Mouse (Mus musculus): ENCODE data around the gene Bpnt1.
A peak's percentile ranks its signal among the peaks of the same experiment; 100 is the strongest.

Gene Bpnt1

DNA sequence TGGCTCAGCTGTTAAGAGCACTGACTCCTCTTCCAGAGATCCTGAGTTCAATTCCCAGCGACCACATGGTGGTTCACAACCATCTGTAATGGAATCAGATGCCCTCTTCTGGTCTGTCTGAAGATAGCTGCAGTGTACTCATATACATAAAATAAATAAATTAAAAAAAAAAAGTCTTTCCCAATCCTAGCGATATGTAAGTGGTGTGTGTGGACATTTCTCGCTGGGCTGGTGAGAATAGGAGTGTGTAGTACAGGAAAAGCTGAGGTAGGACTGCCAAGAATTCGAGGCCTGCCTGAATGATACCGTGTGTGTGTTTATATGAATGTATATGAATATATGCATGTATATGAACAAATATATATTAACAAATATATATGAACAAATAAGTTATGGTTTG lies 585 bp upstream of the Bpnt1 start:
- DNase-seq: no peak

GRCm38 (mm10) chr1:185333651-185334050 lies 1.7 kb downstream of the Bpnt1 start:
- DNase-seq: no peak

- no peak for DNase-seq
Measured at GRCm38 (mm10) chr1:185334136-185334535, 2.2 kb downstream of the Bpnt1 start.

DNA sequence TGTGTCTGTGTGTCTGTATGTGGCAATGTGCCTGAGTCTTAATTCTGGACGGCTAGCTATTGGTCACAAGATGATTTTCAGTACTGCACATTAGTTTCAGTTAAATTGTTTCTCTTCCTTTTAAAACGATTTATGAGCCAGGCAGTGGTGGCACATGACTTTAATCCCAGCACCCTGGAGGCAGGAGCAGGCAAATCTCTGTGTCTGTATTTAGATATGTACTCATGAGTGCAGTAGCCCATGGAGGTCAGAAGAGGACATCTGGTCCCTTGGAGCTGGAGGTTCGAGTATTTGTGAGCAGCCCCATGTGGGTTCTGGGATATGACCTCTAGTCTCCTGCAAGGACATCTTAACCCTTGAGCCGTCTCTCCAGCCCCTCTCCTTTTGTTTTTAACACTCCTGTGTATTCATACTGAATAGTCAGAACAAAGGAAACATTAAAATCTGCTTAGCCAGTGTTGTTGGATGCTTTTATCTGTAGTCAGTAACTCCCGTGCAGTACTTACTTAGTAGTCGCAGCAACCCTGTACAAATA lies 3.3 kb downstream of the Bpnt1 start:
- no peak for DNase-seq

- no peak for DNase-seq
Measured at GRCm38 (mm10) chr1:185336535-185336934, 4.6 kb downstream of the Bpnt1 start.

DNA sequence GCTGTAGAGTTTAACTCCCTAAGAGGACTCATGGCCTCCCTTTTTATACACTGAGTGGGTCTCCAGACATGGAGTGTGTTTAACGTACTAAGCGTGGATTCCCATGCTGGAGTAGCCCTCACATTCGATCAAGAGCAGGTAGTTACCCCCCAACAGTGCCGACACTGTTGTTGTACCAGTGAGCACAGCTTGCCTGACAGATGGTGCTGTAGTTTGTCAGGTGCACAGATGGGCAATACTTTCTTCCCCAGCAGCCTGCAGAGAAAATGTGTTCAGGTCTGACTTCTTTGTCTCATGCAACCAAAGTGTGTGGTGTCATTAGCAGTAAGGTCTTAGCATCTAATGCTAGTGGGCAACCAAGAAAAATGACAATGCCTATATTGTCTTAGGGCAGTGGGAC lies 10.5 kb downstream of the Bpnt1 start:
- DNase-seq: no peak

- no peak for DNase-seq
Measured at GRCm38 (mm10) chr1:185343422-185343821, 11.5 kb downstream of the Bpnt1 start.

DNA sequence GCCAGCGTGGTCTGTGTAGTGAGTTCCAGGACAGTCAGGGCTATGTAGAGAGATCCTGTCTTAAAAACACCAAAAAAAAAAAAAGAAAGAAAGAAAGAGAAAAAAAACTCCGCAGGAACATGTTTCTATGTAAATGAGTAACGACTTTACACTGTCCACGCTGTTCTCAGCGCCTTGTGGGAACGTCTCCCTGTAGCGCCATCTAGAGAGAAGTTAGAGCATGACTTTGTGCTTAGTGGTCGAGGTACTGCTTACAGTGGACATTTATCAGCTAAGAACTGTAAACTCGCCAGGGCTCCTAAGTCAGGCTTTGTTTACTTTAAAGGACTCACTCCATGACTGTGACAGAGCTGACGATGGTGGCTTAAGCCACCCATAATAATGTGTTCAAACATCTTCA lies 14.2 kb downstream of the Bpnt1 start:
- DNase-seq: peak in 1 of 2 experiments; percentile 12

DNA sequence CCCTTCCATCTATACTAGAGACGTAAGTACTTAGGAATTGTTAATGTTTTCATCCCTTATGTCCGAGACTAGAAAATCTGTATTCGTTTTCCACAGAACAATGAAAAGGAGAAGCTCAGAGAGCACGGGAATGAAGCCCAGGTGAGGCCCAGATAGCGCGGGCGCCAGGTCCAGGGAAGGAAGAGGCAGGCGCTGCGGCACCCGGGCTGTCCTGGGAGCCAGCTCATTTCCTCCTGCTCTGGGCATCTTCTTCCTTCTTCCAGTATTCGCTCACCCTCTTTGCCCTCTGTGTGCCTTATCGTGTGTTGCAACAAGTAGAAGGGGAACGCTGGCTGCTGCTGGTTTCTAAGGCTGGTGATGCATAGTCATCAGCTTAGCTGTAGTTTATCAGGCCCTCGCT lies 17.8 kb downstream of the Bpnt1 start:
- DNase-seq: no peak

DNA sequence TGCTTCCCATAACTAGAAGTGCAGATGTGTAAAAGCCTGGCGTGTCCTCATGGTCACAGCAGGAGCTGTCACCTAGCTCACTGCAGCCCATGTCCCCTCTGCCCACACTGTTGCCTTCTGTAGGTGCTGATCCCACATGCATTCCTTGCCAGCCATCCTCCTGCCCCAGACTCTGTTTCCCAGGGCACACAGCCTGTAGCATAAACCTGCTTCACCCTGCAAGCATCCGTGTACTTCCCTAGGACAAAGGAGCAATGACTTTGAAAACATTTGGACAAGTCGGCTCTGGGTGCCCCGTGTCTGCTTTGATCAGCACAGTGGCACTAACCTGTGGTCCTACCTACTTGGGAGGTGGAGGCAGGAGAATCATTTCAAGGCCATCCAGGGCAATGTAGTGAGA lies 18.7 kb downstream of the Bpnt1 start:
- no peak for DNase-seq

DNA sequence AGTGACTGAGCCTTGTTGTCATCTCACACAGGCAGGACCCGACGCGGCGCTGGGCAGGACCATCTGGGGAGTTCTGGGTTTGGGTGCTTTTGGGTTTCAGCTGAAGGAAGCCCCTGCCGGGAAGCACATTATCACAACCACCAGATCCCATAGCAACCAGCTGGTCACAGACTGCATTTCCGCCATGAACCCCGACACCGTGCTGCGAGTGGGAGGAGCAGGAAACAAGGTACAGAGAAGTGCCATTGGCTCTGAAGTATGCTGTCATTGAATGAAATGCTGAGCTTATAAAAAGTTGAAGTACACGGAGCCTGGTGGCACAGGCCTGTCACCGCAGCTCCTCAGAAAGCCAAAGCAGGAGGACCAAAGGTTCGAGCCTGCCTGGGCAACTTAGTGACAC lies 20.2 kb downstream of the Bpnt1 start:
- no peak for DNase-seq

- DNase-seq: no peak
Measured at GRCm38 (mm10) chr1:185353351-185353750, 21.4 kb downstream of the Bpnt1 start.

GRCm38 (mm10) chr1:185354731-185355130 lies 22.8 kb downstream of the Bpnt1 start:
- no peak for DNase-seq

GRCm38 (mm10) chr1:185356246-185356645 lies 24.3 kb downstream of the Bpnt1 start:
- DNase-seq: no peak

DNA sequence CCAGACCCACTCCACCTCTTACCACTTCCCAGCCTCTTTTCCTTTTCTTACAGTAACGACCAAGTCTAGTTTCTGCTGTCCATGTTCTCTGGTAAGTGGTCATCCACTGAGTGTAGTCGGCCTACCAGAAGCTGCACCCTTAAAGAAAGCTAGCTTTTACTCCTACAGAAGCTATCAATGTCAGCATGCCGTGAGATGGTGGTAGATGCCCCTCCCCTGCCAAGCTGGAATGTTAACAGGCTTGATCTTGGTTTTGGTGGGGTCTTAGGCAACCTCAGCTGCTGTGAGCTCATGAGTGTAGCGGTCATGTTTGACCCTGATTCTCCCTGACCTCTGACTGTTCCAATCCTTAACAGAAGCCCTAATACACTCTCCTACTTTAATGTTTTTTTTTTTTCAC lies 26.3 kb downstream of the Bpnt1 start:
- no peak for DNase-seq

DNA sequence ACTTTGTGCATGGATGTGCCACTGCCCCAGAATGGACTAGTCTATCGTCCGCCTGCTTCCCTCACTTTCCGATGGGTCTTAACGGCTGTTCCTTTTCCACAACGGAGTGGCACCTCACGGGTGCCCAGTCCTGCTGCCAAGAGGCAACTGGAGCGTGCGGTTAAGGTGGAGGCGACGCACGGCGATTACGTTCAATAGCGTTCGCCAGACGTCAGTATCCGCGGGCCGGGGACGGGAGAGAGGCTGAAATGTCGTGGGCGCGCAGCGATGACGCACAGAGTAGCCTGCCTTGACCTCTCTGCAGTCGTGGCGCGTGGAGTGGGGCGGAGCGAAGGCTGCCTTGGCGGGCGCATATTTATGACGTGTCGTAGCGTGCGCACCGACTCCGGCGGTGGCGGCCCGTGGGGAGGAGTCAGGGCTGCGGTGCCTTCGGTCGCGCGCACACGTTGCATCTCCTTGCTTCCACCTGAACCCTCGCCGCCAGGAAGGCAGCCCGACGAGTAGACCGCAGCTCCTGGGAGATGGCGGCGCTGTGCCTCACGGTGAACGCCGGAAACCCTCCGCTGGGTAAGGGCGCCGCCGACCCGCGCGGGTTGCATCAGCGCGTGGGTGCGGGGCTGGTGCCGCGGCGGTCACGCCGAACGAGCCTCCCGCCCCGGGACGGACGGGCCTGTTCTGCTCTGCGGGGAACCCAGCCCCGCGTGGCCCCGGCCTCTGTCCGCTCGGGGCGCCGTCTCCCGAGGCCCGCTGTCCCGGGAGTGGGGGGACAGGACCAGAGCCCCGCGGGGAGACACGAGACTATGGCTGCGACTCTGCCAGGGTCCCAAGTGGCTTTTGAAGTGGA lies 30.9 kb downstream of the Bpnt1 start, which contains the start of gene Eprs:
Gene Eprs, plus strand, starts transcription at position 368 of the 844 bp plus-strand sequence.
- peak; percentile 99 to 100 for DNase-seq

- peak; percentile 57 to 69 for DNase-seq
Measured at GRCm38 (mm10) chr1:185363526-185364182, 31.7 kb downstream of the Bpnt1 start.

GRCm38 (mm10) chr1:185364183-185364540 lies 32.2 kb downstream of the Bpnt1 start:
- DNase-seq: no peak

- DNase-seq: no peak
Measured at GRCm38 (mm10) chr1:185367383-185367782, 35.4 kb downstream of the Bpnt1 start.

DNA sequence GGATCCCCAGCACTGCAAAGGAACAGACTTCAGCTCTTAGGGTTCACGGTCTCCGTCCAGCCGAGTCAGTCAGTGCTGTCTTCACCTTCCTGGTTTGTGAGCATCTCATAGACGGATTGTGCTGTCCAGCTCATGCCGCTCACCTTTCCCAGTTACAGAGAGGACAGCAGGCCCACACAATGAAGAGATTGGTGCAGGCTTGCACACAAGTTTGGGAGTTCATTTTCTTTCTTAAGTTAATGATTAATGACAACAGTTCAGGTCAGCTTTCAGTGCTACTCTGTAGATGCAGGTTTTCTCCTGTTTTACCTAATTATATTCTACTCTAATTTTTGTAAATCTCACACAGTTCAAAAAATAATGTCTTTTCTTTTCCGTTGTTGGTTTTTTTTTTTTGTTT lies 38.0 kb downstream of the Bpnt1 start:
- DNase-seq: peak; percentile 4 to 10

DNA sequence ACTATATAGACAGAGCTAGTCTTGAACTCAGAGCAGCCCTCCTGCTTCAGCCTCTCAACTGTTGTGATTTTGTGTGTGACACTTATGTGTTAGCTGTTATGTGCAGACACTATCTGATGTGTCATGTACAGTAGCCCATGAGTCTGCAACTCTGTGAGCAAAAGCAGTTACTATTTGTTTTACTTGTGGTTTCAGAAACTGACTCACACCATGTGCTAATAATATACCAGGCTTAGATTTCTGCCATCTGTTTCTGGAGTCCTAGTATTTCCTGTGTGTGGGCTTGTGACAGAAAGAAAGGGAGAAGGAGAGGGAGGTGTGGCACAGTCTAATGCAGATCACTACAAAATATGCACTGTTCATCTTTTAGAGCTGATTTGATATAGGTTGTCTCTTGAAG lies 44.4 kb downstream of the Bpnt1 start:
- DNase-seq: no peak

DNA sequence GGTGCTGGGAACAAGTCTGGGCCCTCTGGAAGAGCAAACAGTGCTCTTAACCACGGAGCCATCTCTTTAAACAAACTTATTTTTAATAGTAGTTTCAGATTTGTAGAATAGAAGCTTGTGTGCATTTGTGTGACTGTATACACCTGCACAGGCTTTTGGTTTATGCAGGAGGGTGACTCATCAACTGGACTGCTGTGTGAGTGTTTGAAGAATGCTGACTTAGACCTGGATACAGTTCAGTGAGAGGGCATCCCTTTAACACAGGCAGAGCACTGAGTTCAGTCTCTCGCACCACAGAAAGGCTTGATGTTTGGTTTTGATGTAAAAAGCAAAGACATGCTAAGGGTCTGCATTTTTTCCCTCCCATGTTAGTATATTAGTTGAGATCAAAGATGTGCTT lies 45.5 kb downstream of the Bpnt1 start:
- no peak for DNase-seq

DNA sequence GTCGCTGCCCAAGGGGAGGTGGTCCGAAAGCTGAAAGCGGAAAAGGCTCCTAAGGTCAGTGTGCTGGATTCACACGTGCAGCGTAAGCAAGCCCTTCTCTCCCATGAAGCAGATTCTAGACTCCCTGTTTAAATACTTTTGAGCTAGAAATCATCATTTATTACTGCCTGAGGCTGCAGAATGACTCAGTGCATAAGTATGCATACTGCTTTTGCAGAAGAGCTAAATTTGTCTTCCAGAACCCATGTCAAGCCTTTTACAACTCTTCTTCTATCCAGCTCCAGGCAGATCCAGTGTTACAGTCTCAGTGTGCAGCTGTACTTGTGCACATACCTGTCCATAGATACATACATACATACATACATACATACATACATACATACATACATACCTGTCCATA lies 69.7 kb downstream of the Bpnt1 start:
- no peak for DNase-seq

DNA sequence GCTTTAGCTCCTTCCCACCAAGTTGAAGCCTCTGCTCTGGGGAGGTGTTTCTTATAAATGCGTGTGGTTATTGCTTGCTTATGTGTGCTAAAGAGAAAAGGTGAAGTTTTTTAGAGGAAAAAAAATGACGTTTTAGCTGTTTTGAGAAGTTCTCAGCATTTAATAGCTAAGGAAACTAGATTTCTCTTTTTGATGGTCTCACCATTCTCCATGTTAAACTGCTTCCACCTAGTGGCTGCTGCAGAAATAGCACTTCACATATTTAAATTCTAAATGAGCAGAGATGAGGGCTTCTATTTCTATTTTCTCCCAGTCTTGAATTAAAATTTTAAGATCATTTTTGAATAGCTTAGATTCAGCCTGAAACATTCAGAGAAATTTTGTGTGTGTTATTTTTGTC lies 72.1 kb downstream of the Bpnt1 start:
- DNase-seq: peak; percentile 34 to 40
